Mouse (Mus musculus) midbrain, embryonic 14.5 days (tissue): ENCODE measurements at regions not wholly inside any gene's neighbourhood (a gene's known extent, or its start where the extent isn't known, plus 50 kb on each side); places are given as distances from the start of the nearest gene placed in this dataset.

Experiments used
- ATAC-seq: fragments of 200-750 bp; cut with Nextera tagmentation; 2 replicates; pipeline ENCODE4 v1.8.0; 2017; ENCODE audit warnings: moderate number of reproducible peaks, moderate library complexity; ENCODE audit not compliant: low FRiP score, low TSS enrichment
- DNase-seq: peaks from one replicate; pipeline ENCODE4 v3.0.0-alpha.2; 2015
- H3K27ac ChIP-seq: fragments of 300-500 bp; sonication (generic); replicated peaks from 2 replicates; pipeline ENCODE4 v1.5.1; 2014; ENCODE audit warnings: mild to moderate bottlenecking, low read depth, low read length, moderate library complexity
- H3K27me3 ChIP-seq: fragments of 300-500 bp; sonication (generic); 2 replicates; pipeline ENCODE4 v1.6.1; 2014; ENCODE audit warnings: low read length, control low read depth, mixed read lengths; ENCODE audit not compliant: control insufficient read depth, insufficient read depth
- H3K36me3 ChIP-seq: fragments of 300-500 bp; sonication (generic); 2 replicates; pipeline ENCODE4 v1.6.1; 2014; ENCODE audit warnings: low read length, control low read depth; ENCODE audit not compliant: control insufficient read depth, insufficient read depth
- H3K4me1 ChIP-seq: fragments of 300-500 bp; sonication (generic); 2 replicates; pipeline ENCODE4 v1.6.1; 2014; ENCODE audit warnings: mild to moderate bottlenecking, antibody characterized with exemption, low read length, control low read depth; ENCODE audit not compliant: control insufficient read depth, insufficient read depth
- H3K4me2 ChIP-seq: fragments of 300-500 bp; sonication (generic); 2 replicates; pipeline ENCODE4 v1.6.1; 2014; ENCODE audit warnings: mild to moderate bottlenecking, low read length, moderate library complexity
- H3K4me3 ChIP-seq: fragments of 300-500 bp; sonication (generic); replicated peaks from 2 replicates; pipeline ENCODE4 v1.5.1; 2014; ENCODE audit warnings: low read depth, low read length
- H3K9ac ChIP-seq: fragments of 300-500 bp; sonication (generic); replicated peaks from 2 replicates; pipeline ENCODE4 v1.6.1; 2014; ENCODE audit warnings: mild to moderate bottlenecking, low read length, moderate library complexity
- H3K9me3 ChIP-seq: fragments of 300-500 bp; sonication (generic); 2 replicates; pipeline ENCODE4 v1.6.1; 2016; ENCODE audit warnings: low read length, control low read depth, mixed read lengths; ENCODE audit not compliant: control insufficient read depth
- WGBS: fragments of 180-500 bp; shearing (Covaris S2); extraction: QIAGEN DNeasy Blood & Tissue Kit; methylation state at CpG from one replicate; pipeline ENCODE4 v1.1.7; 2014; 5-methylcytosine and 5-hydroxymethylcytosine counted together

DNA sequence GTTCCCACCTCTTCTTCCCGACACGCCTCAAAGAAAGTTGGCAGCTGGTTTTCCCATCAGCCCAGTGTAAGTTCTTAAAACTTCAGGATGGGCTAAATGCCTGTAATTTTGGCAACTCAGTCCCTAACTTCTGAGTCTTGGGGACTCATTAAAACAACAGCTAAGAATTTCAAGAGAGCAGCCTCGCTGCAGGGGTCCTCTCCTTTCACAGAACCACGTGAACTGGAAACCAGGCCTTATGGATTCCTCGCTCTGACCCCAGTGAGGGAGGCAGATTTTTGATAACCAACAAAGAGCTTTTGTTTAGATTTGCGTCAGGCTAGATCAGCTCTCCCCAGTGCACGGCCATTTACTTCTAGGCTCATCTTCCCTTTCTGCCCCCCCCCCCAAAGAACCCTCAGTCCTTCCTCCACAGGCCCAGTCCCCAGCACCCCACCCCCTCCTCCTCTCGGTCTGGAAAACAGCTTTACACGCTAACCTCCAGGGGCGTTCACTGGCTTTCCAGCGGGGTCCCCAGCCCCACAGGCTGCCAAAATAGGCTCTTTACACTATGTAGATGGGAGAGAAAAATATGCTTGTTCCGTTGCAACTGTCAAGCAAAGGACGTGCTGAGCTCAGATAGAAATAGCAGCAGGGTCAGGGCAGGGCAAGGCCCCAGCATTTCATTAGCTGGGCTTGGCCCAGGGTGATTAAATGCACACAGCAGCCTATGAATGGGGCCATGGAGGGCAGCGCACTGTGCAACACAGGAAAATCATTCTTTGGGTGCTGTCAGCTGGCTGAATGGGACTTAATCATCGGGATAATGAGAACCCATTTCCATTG, 233.5 kb downstream of the Zfp36l1 start:
- Histone ChIP-seq H3K27ac (peak overlapping the region; percentile 68), H3K4me3 (no peak overlapping the region), H3K4me1 (peaks cover 14% of the 10 kb centered on the region), H3K9ac (no peak overlapping the region), H3K27me3 (no peaks in the 10 kb centered on the region), H3K36me3 (no peaks in the 10 kb centered on the region), H3K9me3 (no peaks in the 10 kb centered on the region), H3K4me2 (no peak overlapping the region)
- DNase-seq = peak; percentile 56
- WGBS = 10% methylated on average over 15 of the region's 15 CpGs
- peak; percentile 46; the same call in 1 of the 2 replicates for ATAC-seq

DNA sequence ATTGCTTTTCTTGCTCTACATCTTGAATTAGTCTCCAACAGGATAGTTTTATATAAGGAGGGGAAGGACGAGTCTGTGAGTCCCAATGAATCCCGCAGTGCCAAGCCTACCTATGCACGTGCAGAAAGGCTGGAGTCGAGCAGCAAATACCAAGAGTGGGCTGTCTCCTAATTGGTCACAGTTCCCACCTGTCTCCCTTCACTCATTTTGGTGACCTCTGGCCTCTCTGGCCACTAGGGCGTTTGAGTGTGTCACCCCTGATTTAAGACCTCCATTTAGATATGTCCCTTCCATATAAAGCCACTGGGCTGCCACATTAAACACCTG, 234.1 kb downstream of the Zfp36l1 start:
- no peaks in the 10 kb centered on the region for H3K27me3 ChIP-seq
- H3K36me3 ChIP-seq = no peaks in the 10 kb centered on the region
- WGBS = 42% methylated on average over 5 of the region's 5 CpGs
- H3K4me1 ChIP-seq = peaks cover 14% of the 10 kb centered on the region
- H3K4me3 ChIP-seq = no peak overlapping the region
- no peak overlapping the region for H3K4me2 ChIP-seq
- ATAC-seq (no peak), DNase-seq (no peak)
- H3K9me3 ChIP-seq = no peaks in the 10 kb centered on the region
- no peak overlapping the region for H3K9ac ChIP-seq
- peak overlapping the region; percentile 68; the same call in 1 of the 2 replicates for H3K27ac ChIP-seq

DNA sequence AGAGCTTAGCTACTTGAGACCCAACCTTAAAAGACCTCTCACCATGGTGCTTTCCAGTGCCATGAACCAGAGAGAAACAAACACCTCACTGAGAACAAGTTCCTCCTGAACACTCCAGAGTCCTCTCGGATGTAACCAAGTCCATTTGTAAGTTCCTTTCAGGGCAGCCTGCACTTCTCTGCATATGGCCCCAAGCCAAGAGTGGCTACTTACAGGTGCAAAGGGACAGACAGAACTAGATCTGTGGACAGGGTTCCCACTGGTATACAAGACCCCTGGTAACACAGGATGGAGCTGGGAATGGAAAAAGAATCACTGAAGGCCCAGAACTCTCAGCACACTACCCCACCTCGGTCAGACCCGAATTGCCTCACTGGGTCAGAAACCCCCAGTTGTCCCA, 234.7 kb downstream of the Zfp36l1 start:
- WGBS = 88% methylated on average over 3 of the region's 3 CpGs
- H3K4me3 ChIP-seq = no peak overlapping the region
- no peaks in the 10 kb centered on the region for H3K9me3 ChIP-seq
- no peaks in the 10 kb centered on the region for H3K27me3 ChIP-seq
- H3K27ac ChIP-seq = no peak overlapping the region
- H3K9ac ChIP-seq = no peak overlapping the region
- DNase-seq (no peak), ATAC-seq (no peak)
- H3K4me2 ChIP-seq = no peak overlapping the region
- H3K36me3 ChIP-seq = no peaks in the 10 kb centered on the region
- peaks cover 14% of the 10 kb centered on the region for H3K4me1 ChIP-seq

DNA sequence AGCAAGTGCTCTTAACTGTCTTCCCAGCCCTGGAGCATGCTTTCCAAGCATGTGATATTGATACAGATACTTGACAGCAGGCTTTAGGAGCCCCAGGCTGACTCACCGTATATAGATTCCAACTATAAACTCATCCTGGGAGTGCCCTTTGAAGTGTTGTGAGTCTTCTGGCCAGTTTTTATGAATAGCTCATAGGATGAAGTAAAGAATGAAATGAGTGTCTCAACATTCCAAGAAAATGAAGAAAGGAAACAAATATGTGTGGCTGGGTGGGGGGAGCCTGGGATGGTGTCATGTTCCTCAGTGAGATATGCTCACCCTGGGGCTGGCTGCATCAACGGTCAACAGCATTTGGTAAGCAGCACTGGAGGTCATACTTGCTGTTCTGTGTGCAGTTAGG, 238.5 kb downstream of the Zfp36l1 start:
- no peak overlapping the region for H3K4me3 ChIP-seq
- 87% methylated on average over 2 of the region's 2 CpGs for WGBS
- ATAC-seq = no peak

DNA sequence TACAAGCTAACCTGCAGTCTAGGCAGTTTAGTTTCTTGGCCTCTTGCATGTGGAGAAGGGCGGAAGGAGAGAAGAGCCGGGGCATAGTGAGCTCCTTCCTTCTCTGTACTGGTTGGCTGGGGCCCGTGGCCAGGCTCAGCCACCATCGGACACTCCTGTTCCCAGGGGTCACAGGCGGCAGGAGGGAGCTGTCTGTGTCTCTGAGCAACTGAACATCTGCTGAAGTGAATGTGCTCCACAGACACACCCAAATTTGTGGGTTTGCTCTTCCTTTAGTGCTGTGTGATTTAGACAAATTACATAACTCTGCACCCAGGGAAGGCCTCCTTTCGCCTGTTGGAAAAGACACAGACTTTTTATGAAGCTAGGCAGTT, 247.6 kb downstream of the Zfp36l1 start:
- ATAC-seq (no peak), DNase-seq (no peak)
- no peak overlapping the region for H3K4me2 ChIP-seq
- peaks cover 2% of the 10 kb centered on the region; the same call in 1 of the 2 replicates for H3K4me1 ChIP-seq
- WGBS = 79% methylated on average over 6 of the region's 6 CpGs
- H3K27ac ChIP-seq = no peak overlapping the region
- no peaks in the 10 kb centered on the region for H3K36me3 ChIP-seq
- no peaks in the 10 kb centered on the region for H3K9me3 ChIP-seq
- no peak overlapping the region for H3K9ac ChIP-seq
- H3K27me3 ChIP-seq = no peaks in the 10 kb centered on the region
- no peak overlapping the region for H3K4me3 ChIP-seq

More for the DNA sequence above, 238.5 kb downstream of the Zfp36l1 start:
- Histone ChIP-seq H3K27me3 (no peaks in the 10 kb centered on the region), H3K4me1 (peaks cover 7% of the 10 kb centered on the region), H3K9me3 (no peaks in the 10 kb centered on the region), H3K9ac (no peak overlapping the region), H3K36me3 (no peaks in the 10 kb centered on the region), H3K27ac (no peak overlapping the region), H3K4me2 (no peak overlapping the region)
- no peak for DNase-seq

DNA sequence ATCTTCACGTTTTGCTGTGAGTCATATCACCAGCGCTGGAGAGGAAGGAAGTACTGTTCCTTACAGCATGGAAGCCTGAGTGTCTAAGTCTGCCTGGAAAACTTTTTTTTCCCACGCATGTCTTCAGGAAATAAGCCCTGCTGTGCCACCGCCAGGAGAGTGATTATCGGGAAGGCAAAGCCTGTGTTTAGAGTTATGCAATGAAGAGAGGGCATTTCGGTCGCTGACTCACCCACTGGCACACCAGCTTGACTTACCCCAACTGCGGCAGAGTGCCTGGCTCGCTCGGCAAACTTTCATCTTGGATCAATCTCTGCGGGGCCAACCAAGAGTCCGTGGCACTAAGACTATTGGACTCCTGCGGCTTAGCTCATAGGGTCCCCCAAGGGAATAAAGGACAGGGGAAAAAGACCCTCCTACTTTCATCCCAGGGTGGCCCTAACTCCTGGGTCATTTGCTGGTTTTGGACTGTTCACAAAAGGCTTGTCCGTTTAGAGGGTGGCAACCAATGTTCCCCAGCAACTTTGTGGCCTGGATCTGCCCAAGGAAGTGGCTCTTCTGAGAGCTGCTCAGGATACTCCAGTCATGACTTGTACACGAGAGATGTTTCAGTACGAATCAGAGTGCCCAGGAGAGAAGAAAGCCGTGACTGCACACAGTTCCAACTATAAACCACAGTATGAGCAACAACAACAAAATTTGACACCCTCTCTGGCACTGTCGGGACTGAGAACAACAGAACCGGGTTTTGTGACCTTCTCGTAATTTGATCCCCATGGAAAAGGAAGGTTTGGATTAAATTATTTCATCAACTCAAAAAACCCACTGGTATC, 248.3 kb downstream of the Zfp36l1 start:
- Histone ChIP-seq H3K27ac (no peak overlapping the region), H3K4me3 (no peak overlapping the region), H3K36me3 (no peaks in the 10 kb centered on the region), H3K4me2 (no peak overlapping the region), H3K9me3 (no peaks in the 10 kb centered on the region), H3K4me1 (peaks cover 7% of the 10 kb centered on the region), H3K9ac (no peak overlapping the region), H3K27me3 (no peaks in the 10 kb centered on the region)
- WGBS = 76% methylated on average over 20 of the region's 20 CpGs
- no peak for ATAC-seq
- no peak for DNase-seq
